Mouse (Mus musculus) erythroblast, embryonic 14.5 days (primary cell): ENCODE data around the gene Olfr727. TPM values are rescaled to one million over a fixed set of nuclear protein-coding genes. Genes with fewer than 3 reads are reported as not detected.

Source experiments
- H3K27me3 ChIP-seq: 2 replicates; pipeline ENCODE4 v1.6.1; 2012; ENCODE audit warnings: inconsistent platforms; ENCODE audit not compliant: control insufficient read depth
- H3K36me3 ChIP-seq: 2 replicates; pipeline ENCODE4 v1.6.1; 2012; ENCODE audit warnings: mild to moderate bottlenecking, inconsistent platforms; ENCODE audit not compliant: control insufficient read depth
- H3K4me1 ChIP-seq: 2 replicates; pipeline ENCODE4 v1.6.1; 2012; ENCODE audit warnings: inconsistent platforms; ENCODE audit not compliant: control insufficient read depth
- H3K4me3 ChIP-seq: replicated peaks from 2 replicates; pipeline ENCODE3; 2012; ENCODE audit warnings: moderate library complexity, mild to moderate bottlenecking, inconsistent platforms
- H3K9me3 ChIP-seq: 2 replicates; pipeline ENCODE4 v1.6.1; 2012; ENCODE audit warnings: low read length, inconsistent platforms, mixed read lengths; ENCODE audit not compliant: control insufficient read depth
- GATA1 ChIP-seq: IDR thresholded peaks from 2 replicates; pipeline ENCODE4 v1.6.1; 2012; ENCODE audit warnings: low read length, inconsistent platforms, mixed read lengths
- TAL1 ChIP-seq: IDR thresholded peaks from 3 replicates; pipeline ENCODE4 v1.6.1; 2012; ENCODE audit warnings: low read length, inconsistent platforms, mixed read lengths
- polyA plus RNA-seq: library from polyadenylated mRNA; stranded (reverse); fragments of >175 nt; gene quantifications from 2 replicates; pipeline ENCODE4 v1.2.3, GENCODE M21; 2012

The Olfr727 gene
- not detected in 2 replicates for polyA plus RNA-seq

DNA sequence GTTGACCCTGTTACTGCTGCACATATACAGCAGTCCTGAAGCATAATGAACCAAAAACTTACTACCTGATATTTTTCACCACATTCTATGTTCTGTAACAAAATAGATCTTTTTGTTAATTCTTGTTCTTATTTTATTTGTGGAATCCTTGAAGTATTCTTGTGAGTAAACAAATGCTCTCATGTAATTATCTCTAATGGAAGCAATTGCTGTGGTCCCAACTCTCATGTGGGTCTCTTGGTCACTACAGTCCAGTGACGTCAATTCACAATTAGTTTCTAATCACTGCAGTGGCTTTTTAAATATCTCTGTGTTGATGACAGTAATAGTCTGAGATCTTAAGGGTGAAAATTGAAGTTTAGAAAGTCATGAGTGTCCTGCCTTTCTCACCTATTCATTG, at the start of gene Olfr727:
Olfr727 (plus strand) TSS at position 301 of the 400 bp plus-strand sequence.
- Histone ChIP-seq H3K36me3 (no peaks in the 10 kb centered on the region), H3K4me1 (no peaks in the 10 kb centered on the region), H3K9me3 (no peaks in the 10 kb centered on the region), H3K27me3 (no peaks in the 10 kb centered on the region), H3K4me3 (no peak within 1 kb of the TSS)
- TF ChIP-seq TAL1 (no peak), GATA1 (no peak)

GRCm38 (mm10) chr14:50090853-50091252, 32.1 kb upstream of the Olfr727 start, which contains the start of gene Olfr726:
Gene Olfr726, minus strand, starts transcription at chr14:50090953.
- H3K4me3 ChIP-seq, result no peak within 1 kb of the TSS
- no peaks in the 10 kb centered on the region for H3K4me1 ChIP-seq
- H3K36me3 ChIP-seq, result no peaks in the 10 kb centered on the region
- TF ChIP-seq GATA1 (no peak), TAL1 (no peak)
- H3K27me3 ChIP-seq, result no peaks in the 10 kb centered on the region
- no peaks in the 10 kb centered on the region for H3K9me3 ChIP-seq

DNA sequence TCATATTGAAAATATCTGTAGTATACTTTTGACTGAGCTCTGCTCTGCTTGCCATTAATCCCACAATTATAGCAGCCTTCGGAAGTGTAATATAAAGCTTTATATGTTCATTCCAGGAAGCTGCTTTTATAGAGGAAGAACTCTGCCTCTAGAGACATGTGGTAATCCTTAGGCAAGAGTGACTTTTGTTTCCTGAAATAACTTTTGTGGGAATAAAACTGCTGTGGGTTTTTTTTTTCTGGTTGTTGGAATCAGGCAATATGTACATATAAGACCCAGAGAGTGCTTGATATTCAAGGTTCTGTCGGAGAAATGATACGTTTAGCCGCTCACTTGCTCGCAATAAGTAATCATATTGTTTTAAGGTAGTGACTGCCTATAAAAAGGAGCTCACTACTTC, 19.6 kb downstream of the Olfr727 start, which contains the start of gene Olfr728:
Olfr728 (minus strand) TSS at position 101 of the 400 bp plus-strand sequence.
- H3K4me3 ChIP-seq, result no peak within 1 kb of the TSS

DNA sequence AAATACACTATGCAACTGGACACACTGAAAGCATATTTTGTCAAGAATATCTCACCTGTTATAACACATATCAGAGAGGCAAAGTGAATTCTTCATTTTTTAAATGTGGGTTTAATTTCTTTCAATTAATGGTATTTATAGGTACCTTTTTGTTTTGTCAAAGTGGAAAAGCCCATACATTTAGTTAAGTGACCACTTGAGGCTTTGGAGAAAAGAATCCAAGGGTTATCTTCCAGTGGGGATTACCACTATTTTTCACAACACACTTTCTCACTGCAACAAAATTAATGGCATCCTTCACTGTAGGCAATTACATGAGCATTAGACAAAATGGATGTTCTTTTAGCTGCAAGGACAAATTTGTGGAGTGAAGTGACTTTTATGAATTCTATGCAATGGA, 29.8 kb downstream of the Olfr727 start, which contains the start of gene Olfr729:
Olfr729 (minus strand) TSS at position 101 of the 400 bp plus-strand sequence.
- Histone ChIP-seq H3K9me3 (peaks cover 4% of the 10 kb centered on the region; the same call in 1 of the 2 replicates), H3K4me1 (no peaks in the 10 kb centered on the region), H3K36me3 (no peaks in the 10 kb centered on the region), H3K4me3 (no peak within 1 kb of the TSS), H3K27me3 (no peaks in the 10 kb centered on the region)
- no peak for TF ChIP-seq TAL1
- no peak for TF ChIP-seq GATA1

More for the DNA sequence above, 19.6 kb downstream of the Olfr727 start, which contains the start of gene Olfr728:
- no peaks in the 10 kb centered on the region for H3K27me3 ChIP-seq
- H3K9me3 ChIP-seq, result no peaks in the 10 kb centered on the region
- TF ChIP-seq GATA1, result no peak
- no peak for TF ChIP-seq TAL1
- H3K4me1 ChIP-seq, result no peaks in the 10 kb centered on the region
- no peaks in the 10 kb centered on the region for H3K36me3 ChIP-seq

Other genes with a start within 250 kb of the Olfr727 start
- gene Olfr722, start 221.2 kb upstream of the Olfr727 start, polyA plus RNA-seq, result not detected in 2 replicates
- gene Olfr723, start 191.4 kb upstream of the Olfr727 start, polyA plus RNA-seq, result not detected in 2 replicates
- gene Olfr724, start 159.9 kb upstream of the Olfr727 start, polyA plus RNA-seq, result not detected in 2 replicates
- not detected in 2 replicates for gene Olfr725, start 82.8 kb upstream of the Olfr727 start, polyA plus RNA-seq
- 0.02 TPM in 1 of 2 replicates, not detected in the other for gene Olfr726, start 32.2 kb upstream of the Olfr727 start, polyA plus RNA-seq
- 0.02 TPM in 1 of 2 replicates, not detected in the other for gene Olfr728, start 19.5 kb downstream of the Olfr727 start, polyA plus RNA-seq
- not detected in 2 replicates for gene Olfr729, start 29.7 kb downstream of the Olfr727 start, polyA plus RNA-seq
- 0.01 TPM in 1 of 2 replicates, not detected in the other for gene Olfr730, start 65.0 kb downstream of the Olfr727 start, polyA plus RNA-seq
- gene Olfr731, start 118.7 kb downstream of the Olfr727 start, polyA plus RNA-seq, result not detected in 2 replicates
- gene Olfr732, start 161.0 kb downstream of the Olfr727 start, polyA plus RNA-seq, result not detected in 2 replicates
- not detected in 2 replicates for gene Olfr733, start 178.3 kb downstream of the Olfr727 start, polyA plus RNA-seq
- gene Olfr734, start 203.6 kb downstream of the Olfr727 start, polyA plus RNA-seq, result not detected in 2 replicates
- not detected in 2 replicates for gene Olfr735, start 225.7 kb downstream of the Olfr727 start, polyA plus RNA-seq
- not detected in 2 replicates for gene Tlr11, start 234.7 kb downstream of the Olfr727 start, polyA plus RNA-seq